Mouse (Mus musculus) liver, embryonic 14.5 days (tissue): Measurements from ENCODE around the gene Cldn10. TPM values are rescaled to one million over a fixed set of nuclear protein-coding genes. Genes with fewer than 3 reads are reported as not detected.
A peak's percentile ranks its signal among the peaks of the same experiment; 100 is the strongest.

Experiments
- ATAC-seq: fragments of 200-750 bp; cut with Nextera tagmentation; 2 replicates; pipeline ENCODE4 v1.8.0; 2017; ENCODE audit warnings: moderate number of reproducible peaks, mild to moderate bottlenecking, moderate library complexity; ENCODE audit not compliant: insufficient read depth
- DNase-seq, 3 experiments: peaks; one replicate each; pipeline ENCODE4 v3.0.0-alpha.2; 2012 to 2013; ENCODE audit warnings: low read depth in 3 of 3, low spot score in 3 of 3
- H3K27ac ChIP-seq: fragments of 300-500 bp; sonication (generic); 2 replicates; pipeline ENCODE4 v1.5.1; 2014; ENCODE audit warnings: moderate library complexity, mild to moderate bottlenecking, control low read depth, inconsistent platforms
- H3K27me3 ChIP-seq: fragments of 300-500 bp; sonication (generic); 2 replicates; pipeline ENCODE4 v1.6.1; 2014; ENCODE audit warnings: mild to moderate bottlenecking, low read length, moderate library complexity; ENCODE audit not compliant: control insufficient read depth, insufficient read depth
- H3K36me3 ChIP-seq: fragments of 300-500 bp; sonication (generic); replicated peaks from 2 replicates; pipeline ENCODE4 v1.6.1; 2014; ENCODE audit warnings: low read depth; ENCODE audit not compliant: control insufficient read depth, insufficient read depth
- H3K4me1 ChIP-seq, 2 experiments: fragments of 200-500 bp in 1 of 2; fragments of 300-500 bp in 1 of 2; sonication (generic) in 1 of 2; replicated peaks; 2 replicates each; pipeline ENCODE4 v1.6.1; 2012 to 2014; ENCODE audit warnings: antibody characterized with exemption in 1 of 2, inconsistent platforms in 1 of 2, low read length in 1 of 2; ENCODE audit not compliant: control insufficient read depth in 2 of 2, insufficient read depth in 2 of 2
- H3K4me2 ChIP-seq: fragments of 300-500 bp; sonication (generic); 2 replicates; pipeline ENCODE4 v1.6.1; 2014; ENCODE audit warnings: low read depth, mild to moderate bottlenecking, control low read depth, moderate library complexity
- H3K4me3 ChIP-seq, 2 experiments: fragments of 200-500 bp in 1 of 2; fragments of 300-500 bp in 1 of 2; sonication (generic) in 1 of 2; 2 replicates each; pipeline ENCODE4 v1.5.1; 2012 to 2014; ENCODE audit warnings: low read depth in 2 of 2, low read length in 2 of 2, mild to moderate bottlenecking in 2 of 2, control low read depth in 1 of 2, inconsistent platforms in 1 of 2, moderate library complexity in 1 of 2; ENCODE audit not compliant: insufficient read depth in 1 of 2
- H3K9ac ChIP-seq: fragments of 300-500 bp; sonication (generic); replicated peaks from 2 replicates; pipeline ENCODE4 v1.6.1; 2014; ENCODE audit warnings: mild to moderate bottlenecking, control low read depth, moderate library complexity
- H3K9me3 ChIP-seq: fragments of 300-500 bp; sonication (generic); 2 replicates; pipeline ENCODE4 v1.6.1; 2016; ENCODE audit warnings: low read length, mixed read lengths; ENCODE audit not compliant: control insufficient read depth
- CTCF ChIP-seq: IDR thresholded peaks from 2 replicates; pipeline ENCODE4 v1.5.1; 2016; ENCODE audit warnings: antibody characterized with exemption, low read depth, control low read depth
- EP300 ChIP-seq: IDR thresholded peaks from 2 replicates; pipeline ENCODE4 v1.6.1; 2016; ENCODE audit warnings: antibody characterized with exemption, low read depth
- WGBS: fragments of 180-500 bp; shearing (Covaris S2); extraction: QIAGEN DNeasy Blood & Tissue Kit; methylation state at CpG from one replicate; pipeline ENCODE4 v1.1.7; 2014; ENCODE audit not compliant: insufficient replicate concordance; 5-methylcytosine and 5-hydroxymethylcytosine counted together
- polyA plus RNA-seq, 2 experiments: library from polyadenylated mRNA; depleted of rRNA in 1 of 2; stranded (reverse) in 1 of 2; unstranded in 1 of 2; fragments of >200 nt; fragmentation: Nextera tagmentation in 1 of 2; extraction: Ambion mirVana in 1 of 2; gene quantifications; 2 replicates each; pipeline versions ENCODE4 v1.2.1 to v1.2.3; 2012 to 2014

Gene Cldn10
- polyA plus RNA-seq, 2 experiments = 0.06 to 0.51 TPM

GRCm38 (mm10) chr14:118899940-118900339, 112.2 kb downstream of the Cldn10 start:
- no peak for DNase-seq
- ATAC-seq = no peak
- H3K4me1 ChIP-seq = no peaks in the 10 kb centered on the region
- no peaks in the 10 kb centered on the region for H3K36me3 ChIP-seq
- H3K27ac ChIP-seq = no peak overlapping the region
- no peak overlapping the region for H3K4me2 ChIP-seq
- H3K4me3 ChIP-seq = no peak overlapping the region
- 61% methylated on average over 11 of the region's 11 CpGs for WGBS
- H3K9me3 ChIP-seq = no peaks in the 10 kb centered on the region
- TF ChIP-seq EP300 (no peak), CTCF (peak; percentile 46)
- H3K27me3 ChIP-seq = no peaks in the 10 kb centered on the region
- no peak overlapping the region for H3K9ac ChIP-seq

DNA sequence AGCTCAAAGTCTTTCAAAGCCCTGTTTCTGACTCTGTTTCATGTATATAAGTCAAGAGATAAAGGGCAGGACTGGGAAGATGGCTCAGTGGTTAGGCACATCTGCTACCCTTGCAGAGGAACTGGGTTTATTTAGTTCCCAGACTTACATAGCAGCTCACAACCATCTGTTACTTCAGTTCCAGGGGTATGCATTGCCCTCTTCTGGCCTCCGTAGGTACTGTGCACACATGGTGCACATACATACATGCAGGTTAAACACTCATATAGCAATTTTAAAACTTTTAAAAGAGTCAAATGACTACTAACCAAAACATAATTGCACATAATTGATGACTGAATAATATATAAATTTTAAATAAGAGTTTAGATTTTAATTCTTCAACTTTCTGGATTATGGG, 113.2 kb downstream of the Cldn10 start:
- no peak overlapping the region for H3K4me3 ChIP-seq
- peak; percentile 41; the same call in 1 of the 2 replicates for TF ChIP-seq CTCF
- TF ChIP-seq EP300 = no peak
- no peak overlapping the region for H3K27ac ChIP-seq
- no peaks in the 10 kb centered on the region for H3K27me3 ChIP-seq
- 90% methylated on average over 1 of the region's 1 CpGs for WGBS
- H3K4me2 ChIP-seq = no peak overlapping the region
- no peaks in the 10 kb centered on the region for H3K36me3 ChIP-seq
- no peak for DNase-seq
- H3K9me3 ChIP-seq = no peaks in the 10 kb centered on the region
- no peak for ATAC-seq
- H3K4me1 ChIP-seq = no peaks in the 10 kb centered on the region
- H3K9ac ChIP-seq = no peak overlapping the region

- Histone ChIP-seq H3K9ac (no peak overlapping the region), H3K27ac (no peak overlapping the region), H3K9me3 (no peaks in the 10 kb centered on the region), H3K36me3 (no peaks in the 10 kb centered on the region), H3K4me1 (no peaks in the 10 kb centered on the region), H3K4me2 (no peak overlapping the region), H3K27me3 (no peaks in the 10 kb centered on the region), H3K4me3 (no peak overlapping the region)
- TF ChIP-seq EP300 (no peak), CTCF (no peak)
- WGBS = 65% methylated on average over 3 of the region's 3 CpGs
- no peak for DNase-seq
- ATAC-seq = no peak
Observed at GRCm38 (mm10) chr14:118903397-118903796, 115.7 kb downstream of the Cldn10 start.

DNA sequence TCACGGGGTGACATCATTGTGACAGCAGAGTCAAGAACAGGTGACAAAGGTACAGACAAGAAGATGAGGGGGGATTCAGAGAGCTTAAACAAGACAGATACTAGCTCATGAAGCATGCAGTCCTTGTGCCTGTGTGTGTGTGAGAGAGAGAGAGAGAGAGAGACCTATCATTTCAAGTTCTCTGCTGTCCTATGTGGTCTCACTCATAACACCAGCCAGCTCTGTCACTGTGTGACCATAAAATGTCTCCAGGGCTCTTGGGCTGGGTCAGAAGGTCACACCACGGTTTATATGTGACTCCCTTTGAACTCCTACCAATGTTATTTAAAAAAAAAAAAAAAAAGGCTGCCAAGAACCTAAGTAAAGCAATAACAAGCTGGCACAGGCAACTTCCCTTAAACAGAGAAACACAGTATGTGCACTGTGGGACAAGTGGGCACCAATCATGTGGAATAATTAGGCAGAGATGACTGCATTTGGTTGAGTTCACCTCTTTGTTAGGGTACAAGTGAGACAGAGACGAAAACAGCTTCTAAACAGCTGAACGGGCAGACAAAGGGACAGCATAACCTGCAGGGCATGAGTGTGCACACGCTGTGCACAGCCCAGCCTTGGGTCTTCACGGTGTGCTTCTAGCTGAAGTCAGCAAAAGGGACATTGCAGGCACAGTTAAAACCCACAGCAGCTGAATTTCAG, 116.3 kb downstream of the Cldn10 start:
- ATAC-seq = no peak
- no peak overlapping the region for H3K4me3 ChIP-seq
- no peaks in the 10 kb centered on the region for H3K27me3 ChIP-seq
- H3K9ac ChIP-seq = no peak overlapping the region
- TF ChIP-seq CTCF (no peak), EP300 (no peak)
- H3K36me3 ChIP-seq = no peaks in the 10 kb centered on the region
- no peak overlapping the region for H3K4me2 ChIP-seq
- 66% methylated on average over 6 of the region's 6 CpGs for WGBS
- H3K27ac ChIP-seq = no peak overlapping the region
- DNase-seq = no peak
- H3K9me3 ChIP-seq = no peaks in the 10 kb centered on the region
- H3K4me1 ChIP-seq = no peaks in the 10 kb centered on the region

DNA sequence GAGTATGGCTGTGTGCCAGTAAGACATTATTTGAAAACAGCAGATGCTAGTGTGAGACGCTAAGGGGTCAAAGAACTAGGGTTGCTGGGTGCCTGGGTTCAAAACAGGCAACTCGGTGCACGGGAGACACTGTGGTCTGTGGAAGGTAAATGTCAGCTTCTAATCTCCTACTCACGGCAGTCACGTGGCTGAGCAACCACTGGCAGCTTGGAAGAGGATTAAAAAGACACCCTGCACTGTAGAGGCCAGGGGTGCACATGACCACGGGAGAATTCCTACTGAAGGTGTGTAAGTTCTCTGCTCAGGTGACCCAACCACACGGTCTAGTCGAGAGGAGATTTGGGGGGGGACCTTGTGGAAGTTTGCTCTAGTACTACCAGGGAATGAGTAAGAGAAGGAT, 119.9 kb downstream of the Cldn10 start:
- Histone ChIP-seq H3K36me3 (no peaks in the 10 kb centered on the region), H3K4me3 (no peak overlapping the region), H3K27ac (no peak overlapping the region), H3K4me2 (no peak overlapping the region), H3K9me3 (no peaks in the 10 kb centered on the region), H3K9ac (no peak overlapping the region), H3K4me1 (peaks cover 0 to 4% of the 10 kb centered on the region in 2 experiments; a peak in 1 of 4 replicates), H3K27me3 (no peaks in the 10 kb centered on the region)
- DNase-seq = no peak
- WGBS = 49% methylated on average over 8 of the region's 8 CpGs
- TF ChIP-seq CTCF = no peak
- TF ChIP-seq EP300 = no peak
- ATAC-seq = no peak
